Mouse (Mus musculus) T-helper 1 cell (primary cell): ENCODE data around the gene Stim2.

Experiments
- in situ Hi-C: fragments of 300-600 bp; cut with MboI, MseI; formaldehyde crosslinking; loops from one replicate; pipeline ENCODE4 v1.15.1; 2025; ENCODE audit warnings: high pct_unique_total_duplicates

Gene Stim2

DNA sequence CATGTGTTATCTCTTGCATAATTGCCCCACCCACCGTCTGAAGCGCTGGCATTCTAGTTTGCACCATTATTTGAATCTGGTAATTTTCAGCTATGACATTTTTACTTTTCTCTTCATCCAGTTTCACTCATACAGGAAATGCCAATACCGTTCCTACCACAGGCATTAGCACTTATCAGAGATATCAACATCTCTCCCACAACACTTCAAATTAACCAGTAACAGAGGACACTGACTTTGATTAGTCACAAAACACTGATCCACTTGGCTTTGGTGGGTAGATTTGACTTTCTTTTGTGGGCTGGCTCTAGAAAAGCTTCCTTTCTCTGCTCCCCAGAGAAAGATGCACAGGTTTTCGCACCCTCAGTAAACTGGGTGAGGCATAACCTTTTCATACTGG is 3.7 kb upstream of the Stim2 start:
- in situ Hi-C loops = loop anchor here (10.0 kb wide), 1 partner anchor 110 kb away; no protein-coding TSS in a partner anchor

DNA sequence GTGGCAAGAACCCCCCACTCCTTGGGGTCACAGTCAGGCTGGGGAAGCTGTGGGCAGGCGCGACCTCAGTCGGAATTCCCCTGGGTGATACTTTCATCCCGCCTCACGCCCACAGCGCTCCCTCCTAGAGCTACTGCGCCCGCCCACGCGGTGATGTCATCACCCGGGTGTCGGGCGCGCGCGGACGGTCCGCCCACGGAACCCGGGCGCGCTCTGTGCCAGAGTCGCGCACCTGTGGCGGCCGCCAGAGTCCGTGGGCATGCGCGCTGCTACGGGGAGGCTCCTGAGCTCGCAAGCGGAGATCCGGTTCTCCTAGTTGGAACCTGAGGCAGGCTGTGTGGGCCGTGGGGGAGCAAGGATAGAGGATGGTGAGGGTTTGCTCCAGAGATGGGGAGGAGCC is 3.0 kb upstream of the Stim2 start:
- in situ Hi-C loops = loop anchor here (10.0 kb wide), 1 partner anchor 109 kb away; no protein-coding TSS in a partner anchor

DNA sequence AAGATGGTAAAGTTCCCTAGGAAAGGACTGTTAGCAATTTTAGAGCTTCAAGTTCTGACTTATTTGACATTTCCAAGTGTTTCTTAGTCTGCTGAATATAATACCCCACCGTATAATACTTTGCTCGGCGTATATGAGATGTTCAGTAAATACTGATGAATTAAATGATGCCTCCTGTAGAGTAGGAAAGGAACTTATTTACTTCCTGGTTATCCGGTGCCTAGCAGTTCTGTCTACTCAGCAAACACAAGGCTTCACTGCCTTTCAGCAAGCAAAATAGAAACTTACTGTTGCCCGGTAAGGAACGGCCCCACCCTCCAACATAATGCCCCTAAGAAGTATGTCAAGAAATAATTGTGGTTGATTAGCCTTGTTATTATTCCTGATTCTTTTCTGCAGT is 1.5 kb upstream of the Stim2 start:
- in situ Hi-C loops = loop anchor here (10.0 kb wide), 1 partner anchor 108 kb away; no protein-coding TSS in a partner anchor

DNA sequence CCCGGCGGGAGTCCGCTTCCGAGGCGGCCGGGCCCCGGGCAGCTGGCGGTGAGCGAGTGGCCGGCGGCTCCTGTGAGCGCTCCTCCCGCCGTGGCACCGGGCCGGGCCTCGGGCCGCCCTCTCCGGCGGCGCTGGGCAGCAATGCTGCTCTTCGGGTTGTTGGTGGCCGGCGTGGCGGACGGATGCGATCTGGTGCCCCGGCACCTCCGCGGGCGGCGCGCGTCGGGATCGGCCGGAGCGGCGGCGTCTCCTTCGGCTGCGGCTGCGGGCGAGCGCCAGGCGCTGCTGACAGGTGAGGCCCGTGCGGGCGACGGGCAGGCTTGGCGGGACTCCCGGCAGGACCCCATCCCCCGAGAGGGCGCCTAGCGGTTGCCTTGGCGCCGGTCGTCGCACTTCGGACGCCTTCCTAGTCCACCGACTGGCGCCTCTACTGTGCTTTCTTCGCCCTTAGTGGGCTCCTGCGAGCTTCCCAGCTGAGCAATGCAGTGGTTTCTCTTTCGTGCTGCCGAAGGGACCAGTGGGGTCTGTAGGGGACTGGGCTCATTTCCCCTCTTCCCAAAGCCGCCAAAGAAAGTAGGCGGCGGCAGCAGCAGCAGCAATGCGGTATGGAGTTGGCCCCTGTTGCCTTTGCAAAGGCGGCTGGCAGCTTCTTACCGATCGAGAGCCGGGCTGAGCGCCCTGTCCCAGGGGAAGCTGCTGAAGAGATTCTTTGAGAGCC is 603 bp downstream of the Stim2 start:
- in situ Hi-C loops = loop anchor here (10.0 kb wide), 1 partner anchor 106 kb away; no protein-coding TSS in a partner anchor

DNA sequence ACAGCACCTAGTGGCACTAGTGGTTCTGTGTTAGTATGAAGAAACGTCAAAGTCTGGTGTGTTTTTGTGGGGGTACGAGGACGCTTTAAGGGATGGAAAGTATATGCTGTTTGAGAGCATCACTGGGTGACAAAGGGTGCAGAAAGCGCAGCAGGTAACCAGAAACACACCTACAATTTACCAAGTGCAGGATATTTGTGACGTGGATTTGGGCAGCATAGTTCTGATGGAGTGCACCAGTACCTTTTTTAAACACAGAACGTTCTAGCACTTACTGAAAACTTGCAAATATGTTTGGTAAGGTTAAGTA is 1.1 kb downstream of the Stim2 start:
- in situ Hi-C loops = loop anchor here (10.0 kb wide), 1 partner anchor 105 kb away; no protein-coding TSS in a partner anchor

DNA sequence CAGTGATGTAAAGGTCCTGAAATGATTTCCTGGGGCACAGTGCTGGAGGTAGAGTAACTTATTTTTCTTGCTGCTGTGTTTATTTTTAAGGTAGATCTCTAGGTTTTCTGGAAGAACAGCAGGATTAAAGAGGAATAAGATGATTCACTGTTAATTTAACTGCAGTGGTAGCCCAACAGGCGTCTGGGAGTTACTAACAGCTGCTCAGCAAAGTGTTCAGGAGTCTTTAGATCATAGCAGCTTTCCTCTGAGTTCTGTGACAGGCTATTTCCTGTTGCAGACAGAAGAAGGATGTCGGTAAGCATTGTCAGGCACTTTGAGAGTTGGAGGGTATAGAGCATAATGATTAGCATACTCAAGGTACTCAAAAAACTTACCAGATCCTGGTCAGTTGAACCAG is 1.5 kb downstream of the Stim2 start:
- in situ Hi-C loops = loop anchor here (10.0 kb wide), 1 partner anchor 105 kb away; no protein-coding TSS in a partner anchor

DNA sequence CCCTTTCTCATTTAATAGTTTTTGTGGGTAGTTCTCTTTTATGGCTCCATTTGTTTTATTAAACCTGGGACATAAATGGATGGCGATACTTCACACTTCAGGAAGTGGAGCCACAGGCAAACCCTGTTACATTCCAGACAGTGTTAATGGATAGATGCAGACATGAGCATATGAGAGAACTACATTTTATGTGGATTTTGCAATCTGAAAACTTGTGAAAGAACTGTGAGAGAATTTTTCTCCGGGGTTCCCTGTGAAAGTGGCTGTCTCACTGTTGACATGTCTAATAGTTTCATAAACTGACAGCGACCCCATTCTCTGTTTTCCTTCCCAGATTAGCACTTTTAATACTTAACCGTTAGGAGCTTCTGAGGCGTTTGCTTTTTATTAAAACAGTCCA is 2.7 kb downstream of the Stim2 start:
- in situ Hi-C loops = no loop called here

DNA sequence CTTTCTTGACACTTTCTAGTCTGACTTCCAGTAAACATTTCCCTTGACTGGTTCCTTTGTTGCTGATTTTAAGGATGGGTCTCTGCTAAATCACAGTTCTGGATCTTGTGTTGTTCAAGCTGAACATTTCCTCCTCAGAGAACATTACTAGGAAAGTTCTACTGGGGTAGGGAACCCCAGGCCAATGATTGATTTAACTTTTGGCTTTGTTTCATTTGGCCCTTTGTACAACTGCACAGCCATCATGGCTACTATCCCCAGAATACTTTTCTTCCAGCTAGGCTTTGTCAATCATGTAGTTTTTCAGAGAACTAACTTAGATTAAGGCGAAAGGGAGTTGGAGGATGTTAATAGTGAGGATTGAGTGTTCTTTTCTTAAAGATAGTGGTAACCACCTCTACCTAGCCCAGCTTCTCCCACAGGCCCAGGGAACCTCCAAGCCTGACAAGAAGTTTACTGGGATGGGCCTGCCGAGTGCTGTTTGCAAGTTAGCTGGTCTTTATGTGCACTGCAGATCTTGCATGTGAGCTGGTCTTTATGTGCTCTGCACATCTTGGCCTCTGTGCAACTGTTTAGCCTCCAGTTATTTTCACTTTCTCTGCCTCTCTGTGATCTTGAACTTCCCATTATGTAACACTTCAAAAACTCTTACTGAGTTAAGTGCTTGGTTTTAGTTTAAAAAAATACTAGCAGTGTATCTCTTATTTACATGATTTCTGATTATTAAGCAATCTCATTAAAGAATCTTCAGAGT is 7.0 kb downstream of the Stim2 start:
- in situ Hi-C loops = no loop called here

DNA sequence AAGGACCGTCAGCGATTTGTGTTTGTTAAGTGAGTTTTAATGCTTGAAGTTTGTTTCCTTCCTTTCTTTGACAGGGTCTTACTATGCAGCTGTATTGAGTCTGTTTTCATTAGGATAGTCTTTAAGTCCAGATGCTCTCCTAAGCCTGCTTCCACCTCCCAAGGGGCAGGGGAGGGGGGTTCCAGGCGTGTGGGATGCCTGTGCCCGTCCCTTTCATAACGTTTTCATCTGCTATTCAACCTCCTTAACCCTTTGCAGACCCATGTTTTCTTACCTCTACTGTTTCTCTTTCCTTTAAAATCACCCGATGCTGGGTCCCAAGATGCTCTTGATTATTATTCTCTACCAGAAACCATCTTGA is 7.5 kb downstream of the Stim2 start:
- in situ Hi-C loops = no loop called here

DNA sequence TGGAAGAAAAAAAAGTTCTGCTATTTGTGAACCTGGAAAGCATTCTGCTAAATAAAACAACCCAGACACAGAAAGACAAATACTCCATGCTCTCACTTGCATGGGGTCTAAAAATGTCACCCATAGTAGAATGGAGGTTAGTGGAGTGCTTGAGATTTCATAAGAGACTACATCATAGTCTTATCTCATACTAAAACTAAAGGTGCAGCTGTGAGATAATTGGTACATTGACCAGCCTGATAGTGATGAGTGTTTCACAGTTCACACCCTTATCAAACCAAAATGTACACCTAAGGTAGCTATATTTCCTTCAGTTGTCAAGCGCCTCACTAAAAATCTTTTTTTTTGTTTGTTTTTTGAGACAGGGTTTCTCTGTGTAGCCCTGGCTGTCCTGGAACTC is 8.5 kb downstream of the Stim2 start:
- in situ Hi-C loops = no loop called here

DNA sequence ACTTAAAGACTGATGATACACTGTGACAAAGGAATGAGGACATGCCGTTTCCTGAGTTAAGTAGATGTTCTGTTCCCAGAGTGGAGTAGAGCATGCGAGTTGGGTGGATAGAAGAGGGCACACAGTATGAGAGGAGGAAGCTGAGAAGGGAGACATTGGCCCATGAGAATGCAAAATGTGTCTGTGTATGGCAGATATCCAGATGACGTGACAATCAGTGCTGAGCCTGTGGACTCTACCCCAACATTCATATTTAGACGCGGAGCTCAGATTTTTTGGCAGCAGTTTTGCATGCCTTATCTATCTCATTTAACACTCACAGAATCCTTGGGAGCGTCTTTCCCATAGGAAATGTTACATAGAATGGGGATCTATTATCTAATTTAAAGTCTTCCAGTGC is 9.3 kb downstream of the Stim2 start:
- in situ Hi-C loops = no loop called here

DNA sequence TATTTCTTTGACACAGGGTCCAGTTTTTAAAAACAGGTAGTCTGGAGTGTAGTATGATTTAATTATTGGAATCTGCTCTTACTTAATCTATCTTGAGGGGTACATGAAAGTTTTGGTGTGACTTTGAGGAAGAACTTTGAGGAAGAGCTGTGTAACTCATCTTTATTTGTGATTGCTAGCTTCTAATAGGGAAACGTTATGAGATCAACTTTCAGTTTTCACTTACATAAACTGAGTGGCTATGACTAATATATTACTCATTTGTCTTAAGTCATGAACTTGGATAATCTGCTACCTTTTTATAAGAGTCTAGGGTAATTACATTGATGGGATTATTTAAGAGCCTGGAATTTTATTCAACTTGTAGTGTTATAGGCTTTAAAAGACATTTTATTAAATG is 15.0 kb downstream of the Stim2 start:
- in situ Hi-C loops = loop anchor here (10.0 kb wide), 1 partner anchor 428 kb away; no protein-coding TSS in a partner anchor

DNA sequence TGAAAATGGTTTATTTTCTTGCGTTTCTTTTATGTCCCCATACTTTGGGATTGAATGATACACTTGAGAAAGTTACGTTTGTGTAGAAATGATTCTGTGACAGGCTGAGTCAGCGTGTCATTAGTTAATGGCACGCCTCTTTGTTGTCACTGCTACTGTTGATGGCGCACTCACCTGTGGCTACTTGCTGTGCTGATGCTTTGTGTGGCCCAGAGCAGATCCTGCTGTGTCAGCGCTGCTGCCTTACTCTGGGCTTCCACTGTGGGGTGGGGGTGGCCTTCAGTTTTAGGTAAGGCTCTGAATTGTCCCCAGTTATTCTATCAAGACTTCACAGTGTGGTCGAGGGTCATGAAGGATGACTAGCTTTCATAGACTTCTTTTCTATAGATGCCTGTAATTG is 18.8 kb downstream of the Stim2 start:
- in situ Hi-C loops = loop anchor here (10.0 kb wide), 1 partner anchor 432 kb away; no protein-coding TSS in a partner anchor

DNA sequence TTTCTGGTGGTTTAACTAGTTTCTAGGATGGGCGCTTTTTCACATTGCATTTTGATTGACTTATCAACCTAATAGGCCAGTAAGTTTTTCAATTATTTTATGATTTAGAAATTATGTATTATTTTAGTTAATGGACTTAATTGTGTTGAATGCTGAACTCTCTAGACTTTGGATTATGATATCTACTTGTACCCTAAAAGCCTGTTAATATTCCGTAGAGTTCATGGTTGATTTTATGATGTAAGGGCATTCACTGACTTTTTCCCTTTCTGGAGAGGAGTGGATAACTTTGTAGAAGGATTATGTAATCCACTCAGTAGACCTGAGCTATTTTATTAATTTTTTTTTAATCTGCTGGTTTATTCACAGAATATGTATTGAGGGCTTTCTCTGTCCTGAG is 20.6 kb downstream of the Stim2 start:
- in situ Hi-C loops = loop anchor here (10.0 kb wide), 1 partner anchor 434 kb away; no protein-coding TSS in a partner anchor

DNA sequence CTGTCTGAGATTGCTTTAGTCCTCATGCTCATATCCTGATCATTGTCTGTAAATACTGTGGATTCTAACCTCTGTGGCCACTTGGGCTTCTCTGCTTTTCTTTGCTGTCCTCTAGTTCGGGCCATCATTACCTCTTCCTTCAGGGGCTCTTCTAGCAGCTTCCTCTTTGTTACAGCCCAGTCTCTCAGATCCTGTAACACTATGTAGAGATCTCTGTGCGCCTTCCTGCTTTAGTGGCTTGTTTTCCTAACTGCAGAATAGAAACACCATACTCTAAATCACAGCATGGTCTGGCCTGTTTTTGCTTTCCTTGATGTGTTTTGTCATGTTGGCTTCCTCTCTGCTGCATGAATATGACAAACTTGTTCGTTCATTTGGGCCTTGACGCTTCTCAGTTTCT is 21.2 kb downstream of the Stim2 start:
- in situ Hi-C loops = loop anchor here (10.0 kb wide), 1 partner anchor 435 kb away; no protein-coding TSS in a partner anchor

DNA sequence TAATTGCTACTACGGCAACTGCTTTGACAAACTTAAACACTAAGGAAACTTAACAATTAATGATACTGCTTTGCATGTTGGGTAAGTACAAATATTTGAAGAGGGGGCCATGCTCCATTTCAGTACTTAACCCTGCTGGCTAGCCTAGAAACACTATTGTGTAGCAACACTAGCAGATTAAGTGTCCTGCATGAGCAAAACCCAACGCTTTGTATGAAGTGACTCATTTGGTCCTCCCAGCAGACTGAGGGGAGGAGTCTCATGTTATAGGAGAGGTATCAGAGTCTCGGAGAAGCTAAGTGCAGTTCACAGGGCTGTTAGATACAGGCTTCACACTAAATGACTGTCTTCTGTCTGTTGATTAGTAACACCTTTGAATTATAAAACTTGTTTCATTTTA is 26.3 kb downstream of the Stim2 start:
- in situ Hi-C loops = no loop called here

DNA sequence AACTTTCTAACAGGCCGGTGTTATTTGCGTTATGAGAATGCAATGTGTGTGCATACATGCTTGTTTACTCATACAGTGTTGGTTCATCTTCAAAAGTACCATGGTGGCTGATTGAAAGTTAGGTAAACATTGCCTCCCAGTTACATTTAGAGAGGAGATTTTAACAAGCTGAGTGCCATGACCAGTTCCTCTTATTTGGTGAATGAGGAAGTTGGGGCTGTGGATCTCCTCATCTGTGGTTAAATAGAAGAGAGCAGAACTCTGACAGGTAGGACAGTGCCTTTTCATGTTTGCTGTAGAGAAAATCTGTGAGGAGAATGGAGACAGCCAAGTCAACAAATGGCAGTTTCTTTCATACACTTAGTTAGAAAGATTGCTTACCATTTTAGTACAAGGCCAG is 27.3 kb downstream of the Stim2 start:
- in situ Hi-C loops = no loop called here

DNA sequence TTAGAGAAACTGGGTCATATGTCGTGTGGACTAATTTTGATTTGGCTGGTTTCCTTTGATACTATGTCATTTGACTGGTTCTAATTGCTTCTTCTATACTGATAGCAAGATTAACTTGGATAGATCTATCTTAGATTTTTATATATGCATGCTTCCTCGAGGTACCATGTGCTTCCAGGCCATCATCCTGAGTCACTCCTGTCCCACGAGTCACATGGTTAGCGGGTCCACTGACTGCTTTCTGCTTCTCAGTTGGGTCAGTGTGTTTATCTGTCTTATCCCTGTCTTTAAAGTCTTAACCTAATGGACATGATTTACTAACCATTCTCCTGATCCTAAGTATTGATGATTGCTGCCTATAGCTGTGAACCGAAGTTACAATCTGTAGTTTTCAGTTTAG is 34.9 kb downstream of the Stim2 start:
- in situ Hi-C loops = no loop called here

DNA sequence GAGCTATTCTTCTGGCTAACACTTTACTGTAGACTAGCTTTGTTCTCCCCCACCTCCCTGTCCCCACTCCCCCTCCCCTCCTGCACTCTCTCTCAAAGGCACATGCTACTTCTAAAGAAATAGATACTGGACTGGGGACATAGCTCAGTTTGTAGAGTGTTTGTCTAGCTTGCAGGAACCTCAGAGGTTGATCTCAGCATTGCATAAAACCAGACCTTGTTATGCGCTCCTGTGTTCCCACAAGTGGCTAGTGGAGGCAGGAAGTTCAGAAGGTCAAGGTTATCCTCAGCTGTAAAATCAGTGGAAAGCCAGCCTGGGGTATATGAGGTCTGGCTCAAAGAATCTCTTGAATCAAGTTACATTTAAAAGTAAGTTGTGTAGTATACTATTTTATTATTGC is 36.4 kb downstream of the Stim2 start:
- in situ Hi-C loops = no loop called here

DNA sequence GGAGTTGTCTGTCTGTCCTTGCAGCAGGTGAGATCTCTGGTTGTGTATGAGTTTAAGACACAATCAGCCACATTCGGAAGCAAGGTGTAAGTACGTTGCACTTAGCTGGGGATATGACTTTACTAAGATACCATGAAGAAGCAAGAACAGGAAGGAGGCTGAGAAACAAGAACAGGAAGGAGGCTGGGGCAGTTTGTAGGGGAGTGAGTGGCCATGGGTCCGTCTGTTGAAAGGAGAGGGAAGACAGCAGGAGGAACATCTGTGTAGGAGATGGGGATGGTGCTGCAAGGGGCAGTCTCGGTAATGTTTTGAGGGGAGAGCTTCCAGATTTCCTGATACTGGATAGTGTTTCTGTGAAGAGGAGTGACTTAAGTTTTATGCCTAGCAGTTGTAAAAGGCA is 40.3 kb downstream of the Stim2 start:
- in situ Hi-C loops = no loop called here

DNA sequence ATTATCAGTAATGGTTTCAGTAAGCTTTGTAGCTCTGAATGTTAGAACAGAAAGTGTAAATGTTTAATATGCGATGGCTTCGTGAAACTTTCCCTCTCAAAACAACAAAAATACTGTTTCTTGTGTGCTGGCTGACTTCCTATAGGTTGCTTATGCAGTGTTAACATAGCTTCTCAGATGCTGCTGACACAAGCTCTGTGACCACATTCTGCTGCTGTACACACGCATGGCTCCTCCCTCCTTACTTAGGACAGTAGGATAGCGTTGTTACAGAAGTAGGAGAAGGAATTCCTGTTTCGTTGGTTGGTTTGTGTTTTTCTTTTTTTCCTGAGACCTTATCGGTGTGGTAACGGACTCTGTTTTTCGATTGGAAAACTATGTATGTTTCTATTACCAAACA is 42.2 kb downstream of the Stim2 start:
- in situ Hi-C loops = no loop called here

DNA sequence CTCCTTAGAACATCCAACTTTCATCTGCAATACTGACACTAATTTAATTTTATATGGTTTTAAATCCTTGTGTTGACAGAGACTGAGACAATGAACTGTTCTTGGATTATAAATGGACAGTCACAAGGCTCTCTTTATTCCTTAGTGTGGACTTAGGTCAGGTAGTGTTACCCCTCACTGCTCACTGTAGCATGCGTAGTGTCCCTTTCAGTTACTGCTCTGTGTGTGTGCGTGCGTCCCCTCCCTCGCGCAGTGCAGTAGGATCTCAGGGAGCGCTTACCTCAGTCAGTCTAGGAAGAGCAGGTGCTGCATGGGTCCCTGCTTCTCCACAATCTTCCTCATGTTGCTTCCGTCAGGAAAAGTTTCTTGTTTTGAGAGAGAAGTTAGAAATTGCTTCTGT is 43.7 kb downstream of the Stim2 start:
- in situ Hi-C loops = no loop called here

DNA sequence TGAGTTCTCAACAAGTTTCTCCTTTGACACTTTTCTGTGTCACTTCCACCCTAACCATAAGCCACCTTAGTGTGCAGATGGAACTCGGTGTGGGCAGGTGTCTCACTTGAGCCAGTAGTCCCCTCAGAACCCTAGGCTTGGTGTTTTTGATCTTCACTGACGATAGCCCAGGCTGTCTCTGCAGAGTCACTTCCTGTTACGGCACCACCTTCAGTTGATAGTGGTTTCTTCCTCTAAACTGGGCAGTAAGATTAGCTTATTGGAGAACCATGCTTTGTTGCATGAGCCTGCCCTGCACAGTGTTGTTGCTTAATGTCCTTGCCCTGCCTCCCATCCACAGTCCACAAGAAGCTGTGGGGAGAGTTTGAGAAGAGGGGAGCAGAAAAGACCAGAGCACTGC is 47.2 kb downstream of the Stim2 start:
- in situ Hi-C loops = no loop called here
